Mouse (Mus musculus): Measurements from ENCODE around the gene Osr1. TPM values are rescaled to one million over a fixed set of nuclear protein-coding genes. Genes with fewer than 3 reads are reported as not detected.

Gene Osr1
- polyA plus RNA-seq, 1 experiment = not detected

- no peak for TF ChIP-seq CTCF (IDR thresholded peaks at IDR 0.05; ENCODE audit: insufficient read depth, low read depth, low read length)
- H3K4me3 ChIP-seq (ENCODE audit: insufficient read depth, low read depth, low read length) = no peak overlapping the region
- WGBS = 5% methylated on average over 21 of the region's 21 CpGs
Observed at GRCm38 (mm10) chr12:9575158-9576042, 5.5 kb downstream of the Osr1 start.

GRCm38 (mm10) chr12:9576043-9576538 is 6.2 kb downstream of the Osr1 start:
- Histone ChIP-seq H3K4me3 (ENCODE audit: insufficient read depth, low read depth, low read length) (no peak overlapping the region), H3K4me1 (ENCODE audit: control insufficient read depth, insufficient read depth, low read length) (peaks cover 4% of the 10 kb centered on the region; the same call in 1 of the 2 replicates), H3K27ac (ENCODE audit: insufficient read depth, low read depth, low read length) (no peak overlapping the region)
- 3% methylated on average over 18 of the region's 18 CpGs for WGBS
- TF ChIP-seq POLR2A (IDR thresholded peaks at IDR 0.05; ENCODE audit: insufficient read depth, low read depth, low read length) = no peak
- no peak for TF ChIP-seq CTCF (IDR thresholded peaks at IDR 0.05; ENCODE audit: insufficient read depth, low read depth, low read length)

More at GRCm38 (mm10) chr12:9575158-9576042, 5.5 kb downstream of the Osr1 start:
- Histone ChIP-seq H3K4me1 (ENCODE audit: control insufficient read depth, insufficient read depth, low read length) (peaks cover 4% of the 10 kb centered on the region; the same call in 1 of the 2 replicates), H3K27ac (ENCODE audit: insufficient read depth, low read depth, low read length) (no peak overlapping the region)

- TF ChIP-seq POLR2A (IDR thresholded peaks at IDR 0.05; ENCODE audit: insufficient read depth, low read depth, low read length) (no peak), CTCF (IDR thresholded peaks at IDR 0.05; ENCODE audit: insufficient read depth, low read depth, low read length) (no peak)
- 24% methylated on average over 2 of the region's 2 CpGs for WGBS
- Histone ChIP-seq H3K27ac (ENCODE audit: insufficient read depth, low read depth, low read length) (no peak overlapping the region), H3K4me1 (ENCODE audit: control insufficient read depth, insufficient read depth, low read length) (peaks cover 4% of the 10 kb centered on the region; the same call in 1 of the 2 replicates), H3K4me3 (ENCODE audit: insufficient read depth, low read depth, low read length) (no peak overlapping the region)
Observed at GRCm38 (mm10) chr12:9577610-9578009, 7.7 kb downstream of the Osr1 start.

- no peak overlapping the region for H3K4me3 ChIP-seq (ENCODE audit: insufficient read depth, low read depth, low read length)
- 9% methylated on average over 4 of the region's 4 CpGs for WGBS
- TF ChIP-seq POLR2A (IDR thresholded peaks at IDR 0.05; ENCODE audit: insufficient read depth, low read depth, low read length) (no peak), CTCF (IDR thresholded peaks at IDR 0.05; ENCODE audit: insufficient read depth, low read depth, low read length) (no peak)
- peaks cover 4% of the 10 kb centered on the region; the same call in 1 of the 2 replicates for H3K4me1 ChIP-seq (ENCODE audit: control insufficient read depth, insufficient read depth, low read length)
- no peak overlapping the region for H3K27ac ChIP-seq (ENCODE audit: insufficient read depth, low read depth, low read length)
Observed at GRCm38 (mm10) chr12:9578591-9578990, 8.7 kb downstream of the Osr1 start.

- 1% methylated on average over 31 of the region's 31 CpGs for WGBS
- no peak overlapping the region for H3K27ac ChIP-seq (ENCODE audit: insufficient read depth, low read depth, low read length)
- peaks cover 3% of the 10 kb centered on the region; the same call in 1 of the 2 replicates for H3K4me1 ChIP-seq (ENCODE audit: control insufficient read depth, insufficient read depth, low read length)
- no peak overlapping the region for H3K4me3 ChIP-seq (ENCODE audit: insufficient read depth, low read depth, low read length)
- TF ChIP-seq CTCF (IDR thresholded peaks at IDR 0.05; ENCODE audit: insufficient read depth, low read depth, low read length) (no peak), POLR2A (IDR thresholded peaks at IDR 0.05; ENCODE audit: insufficient read depth, low read depth, low read length) (no peak)
Observed at GRCm38 (mm10) chr12:9579301-9580030, 9.6 kb downstream of the Osr1 start.

- peaks cover 5% of the 10 kb centered on the region; the same call in 1 of the 2 replicates for H3K4me1 ChIP-seq (ENCODE audit: control insufficient read depth, insufficient read depth, low read length)
- no peak overlapping the region for H3K27ac ChIP-seq (ENCODE audit: insufficient read depth, low read depth, low read length)
- 2% methylated on average over 33 of the region's 33 CpGs for WGBS
- H3K4me3 ChIP-seq (ENCODE audit: insufficient read depth, low read depth, low read length) = no peak overlapping the region
- no peak for TF ChIP-seq CTCF (IDR thresholded peaks at IDR 0.05; ENCODE audit: insufficient read depth, low read depth, low read length)
- no peak for TF ChIP-seq POLR2A (IDR thresholded peaks at IDR 0.05; ENCODE audit: insufficient read depth, low read depth, low read length)
Observed at GRCm38 (mm10) chr12:9580041-9580905, 10.4 kb downstream of the Osr1 start.

GRCm38 (mm10) chr12:9581011-9581410 is 11.1 kb downstream of the Osr1 start:
- no peak for TF ChIP-seq CTCF (IDR thresholded peaks at IDR 0.05; ENCODE audit: insufficient read depth, low read depth, low read length)
- TF ChIP-seq POLR2A (IDR thresholded peaks at IDR 0.05; ENCODE audit: insufficient read depth, low read depth, low read length) = no peak
- Histone ChIP-seq H3K4me1 (ENCODE audit: control insufficient read depth, insufficient read depth, low read length) (peaks cover 5% of the 10 kb centered on the region; the same call in 1 of the 2 replicates), H3K4me3 (ENCODE audit: insufficient read depth, low read depth, low read length) (no peak overlapping the region), H3K27ac (ENCODE audit: insufficient read depth, low read depth, low read length) (no peak overlapping the region)
- WGBS = 2% methylated on average over 30 of the region's 30 CpGs

- Histone ChIP-seq H3K4me1 (ENCODE audit: control insufficient read depth, insufficient read depth, low read length) (peaks cover 5% of the 10 kb centered on the region; the same call in 1 of the 2 replicates), H3K4me3 (ENCODE audit: insufficient read depth, low read depth, low read length) (no peak overlapping the region), H3K27ac (ENCODE audit: insufficient read depth, low read depth, low read length) (no peak overlapping the region)
- TF ChIP-seq POLR2A (IDR thresholded peaks at IDR 0.05; ENCODE audit: insufficient read depth, low read depth, low read length) (no peak), CTCF (IDR thresholded peaks at IDR 0.05; ENCODE audit: insufficient read depth, low read depth, low read length) (no peak)
- WGBS = 5% methylated on average over 12 of the region's 12 CpGs
Observed at GRCm38 (mm10) chr12:9581506-9581905, 11.6 kb downstream of the Osr1 start.

Data from olfactory bulb, adult 2 months (tissue).